Mouse (Mus musculus): Measurements from ENCODE around the gene Ace3.

Gene Ace3

GRCm38 (mm10) chr11:105967741-105968574 lies 26.5 kb upstream of the Ace3 start, which contains the start of gene Ace:
Gene Ace, plus strand, starts transcription at chr11:105967945.
- CTCF ChIA-PET, result interaction anchor here in 3 of 4 experiments (0.6 to 1.3 kb wide), 10 partner anchors 8 to 345 kb away, joined by 3 to 6 read pairs (median 4); no protein-coding TSS in a partner anchor
- POLR2A ChIA-PET, result interaction anchor here in 3 of 4 experiments (0.6 to 3.2 kb wide), 17 partner anchors 9 to 879 kb away, joined by 3 to 17 read pairs (median 5); partner anchors contain the start of genes Dcaf7 (in 2 of the 3), Cyb561 (in 1 of the 3) and Map3k3 (in 1 of the 3)

DNA sequence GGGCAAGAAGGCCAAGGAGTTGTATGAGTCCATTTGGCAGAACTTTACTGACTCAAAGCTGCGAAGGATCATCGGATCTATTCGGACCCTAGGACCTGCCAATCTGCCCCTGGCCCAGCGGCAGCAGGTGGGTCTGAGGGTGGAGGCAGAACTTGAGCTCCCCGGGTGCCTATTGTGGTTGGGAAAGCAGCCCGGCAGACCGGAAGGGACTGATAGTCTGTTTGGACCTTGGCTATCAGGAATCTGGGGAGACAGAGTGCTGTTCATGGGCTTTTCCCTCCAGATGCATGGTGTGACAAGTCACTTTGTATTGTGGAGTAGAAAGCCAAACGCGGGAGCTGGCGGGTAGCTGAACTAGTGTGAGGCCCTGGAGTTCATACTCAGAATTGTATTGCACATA lies 25.5 kb upstream of the Ace3 start:
- POLR2A ChIA-PET, result interaction anchor here (0.6 to 3.2 kb wide), 18 partner anchors 9 to 616 kb away, joined by 3 to 17 read pairs (median 4); partner anchors contain the start of genes Dcaf7 (in 2 of the 4) and Map3k3 (in 1 of the 4)
- CTCF ChIA-PET, result interaction anchor here (0.6 to 1.7 kb wide), 15 partner anchors 9 to 295 kb away, joined by 3 to 6 read pairs (median 4); no protein-coding TSS in a partner anchor

DNA sequence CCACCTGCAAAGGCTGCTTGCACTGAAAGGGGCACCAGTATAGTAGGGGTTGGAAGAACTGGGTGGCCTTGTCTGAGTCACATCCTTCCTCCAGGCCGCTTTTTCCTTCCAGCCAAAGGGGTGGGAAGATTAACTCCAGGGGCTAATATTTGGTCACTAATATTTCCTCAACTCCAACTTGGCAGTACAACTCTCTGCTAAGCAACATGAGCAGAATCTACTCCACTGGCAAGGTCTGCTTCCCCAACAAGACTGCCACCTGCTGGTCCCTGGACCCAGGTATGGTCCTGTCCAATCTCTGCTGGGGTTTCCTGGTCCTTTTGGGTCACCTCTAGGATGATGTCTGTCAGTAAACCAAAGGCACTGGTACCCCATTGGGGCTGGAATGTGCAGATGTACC lies 25.0 kb upstream of the Ace3 start:
- CTCF ChIA-PET, result interaction anchor here in 3 of 4 experiments (0.6 to 1.7 kb wide), 6 partner anchors 13 to 173 kb away, joined by 3 to 6 read pairs (median 4); no protein-coding TSS in a partner anchor
- POLR2A ChIA-PET, result interaction anchor here in 3 of 4 experiments (0.6 to 3.2 kb wide), 10 partner anchors 10 to 615 kb away, joined by 3 to 17 read pairs (median 5); partner anchors contain the start of gene Map3k3 (in 1 of the 3)

DNA sequence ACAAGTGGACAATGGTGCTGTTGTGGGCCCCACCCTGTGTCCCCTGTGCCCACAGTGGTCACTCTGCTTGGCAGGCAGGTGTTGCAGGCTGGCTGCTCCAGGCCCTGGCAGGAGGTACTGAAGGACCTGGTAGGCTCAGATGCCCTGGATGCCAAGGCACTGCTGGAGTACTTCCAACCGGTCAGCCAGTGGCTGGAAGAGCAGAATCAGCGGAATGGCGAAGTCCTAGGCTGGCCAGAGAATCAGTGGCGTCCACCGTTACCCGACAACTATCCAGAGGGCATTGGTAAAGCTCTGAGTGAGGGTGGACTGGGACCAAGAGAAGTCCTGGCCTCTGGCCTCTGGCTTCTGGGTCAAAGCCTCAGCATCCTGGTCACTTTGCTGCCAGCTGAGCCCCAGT lies 19.9 kb upstream of the Ace3 start:
- CTCF ChIA-PET, result interaction anchor here in 3 of 4 experiments (0.6 to 1.2 kb wide), 3 partner anchors 28 to 52 kb away, joined by 4 to 7 read pairs (median 5); no protein-coding TSS in a partner anchor
- POLR2A ChIA-PET, result interaction anchor here in 2 of 4 experiments (0.6 to 1.2 kb wide), 2 partner anchors 15 to 109 kb away, joined by 3 to 4 read pairs; no protein-coding TSS in a partner anchor

GRCm38 (mm10) chr11:105975050-105975449 lies 19.4 kb upstream of the Ace3 start:
- POLR2A ChIA-PET, result interaction anchor here in 1 of 4 experiments (1.2 kb wide), 1 partner anchor 109 kb away, joined by 3 read pairs; no protein-coding TSS in a partner anchor
- CTCF ChIA-PET, result no interaction called here

- ChIA-PET POLR2A (no interaction called here), CTCF (no interaction called here)
These were observed 18.8 kb upstream of the Ace3 start for GRCm38 (mm10) chr11:105975636-105976035.

DNA sequence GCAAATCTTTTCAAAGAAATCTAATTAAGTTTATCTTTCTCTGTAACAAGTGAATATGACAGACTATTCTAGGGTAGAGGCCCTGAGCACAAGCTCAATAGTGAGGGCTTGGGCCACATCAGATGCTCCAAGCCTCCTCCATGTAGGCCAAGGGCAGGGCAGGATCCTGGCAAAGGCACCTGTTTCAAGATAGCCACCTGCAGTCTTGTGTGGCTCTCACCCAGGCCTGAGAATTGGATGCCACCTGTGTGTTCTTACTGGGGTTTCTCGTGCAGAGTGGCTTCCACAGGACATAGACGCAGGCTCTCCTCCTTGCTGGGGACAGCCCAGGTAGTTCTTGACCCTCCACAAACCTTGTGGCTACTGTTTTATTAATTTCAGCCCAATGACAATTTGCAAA lies 16.2 kb upstream of the Ace3 start:
- CTCF ChIA-PET, result interaction anchor here in 1 of 4 experiments (0.6 kb wide), 1 partner anchor 13 kb away, joined by 4 read pairs; no protein-coding TSS in a partner anchor
- POLR2A ChIA-PET, result interaction anchor here in 3 of 4 experiments (0.6 to 1.9 kb wide), 5 partner anchors 10 to 216 kb away, joined by 3 to 5 read pairs (median 3); partner anchors contain the start of gene Cyb561 (in 2 of the 3)

GRCm38 (mm10) chr11:105978634-105979033 lies 15.8 kb upstream of the Ace3 start:
- POLR2A ChIA-PET, result interaction anchor here (0.6 to 1.9 kb wide), 8 partner anchors 9 to 613 kb away, joined by 3 to 5 read pairs (median 3); partner anchors contain the start of gene Cyb561 (in 1 of the 4)
- CTCF ChIA-PET, result interaction anchor here in 1 of 4 experiments (0.6 kb wide), 1 partner anchor 14 kb away, joined by 4 read pairs; no protein-coding TSS in a partner anchor

DNA sequence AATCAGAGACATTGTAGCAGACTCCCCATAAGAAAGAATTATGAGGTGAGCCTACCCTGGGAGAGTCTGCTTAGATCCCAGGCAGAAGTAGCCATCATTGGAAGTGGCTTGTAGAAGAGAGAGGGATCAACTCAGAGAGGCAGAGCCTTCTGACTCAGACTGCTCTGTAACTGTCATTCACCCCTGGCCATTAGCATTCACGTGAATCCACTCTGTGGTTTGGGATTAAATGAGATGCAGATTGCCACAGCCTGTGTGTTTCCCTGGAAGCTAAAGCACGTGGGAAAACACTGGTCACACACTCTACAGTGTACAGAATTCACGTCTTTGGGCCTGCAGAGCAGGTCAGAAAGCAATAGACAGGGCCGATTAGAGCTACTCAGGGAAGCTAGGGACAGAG lies 10.0 kb upstream of the Ace3 start:
- ChIA-PET CTCF (interaction anchor here in 1 of 4 experiments (0.5 kb wide), 1 partner anchor 758 kb away, joined by 3 read pairs; no protein-coding TSS in a partner anchor), POLR2A (interaction anchor here in 3 of 4 experiments (0.7 to 1.3 kb wide), 5 partner anchors 16 to 96 kb away, joined by 3 to 4 read pairs (median 3); no protein-coding TSS in a partner anchor)

- ChIA-PET POLR2A (interaction anchor here in 3 of 4 experiments (0.6 to 1.8 kb wide), 7 partner anchors 9 to 513 kb away, joined by 3 to 5 read pairs (median 3); partner anchors contain the start of genes Cyb561 (in 1 of the 3) and Dcaf7 (in 1 of the 3)), CTCF (interaction anchor here (0.7 to 1.3 kb wide), 4 partner anchors 19 to 61 kb away, joined by 3 to 4 read pairs (median 3); no protein-coding TSS in a partner anchor)
These were observed 7.0 kb upstream of the Ace3 start for GRCm38 (mm10) chr11:105987446-105987845.

DNA sequence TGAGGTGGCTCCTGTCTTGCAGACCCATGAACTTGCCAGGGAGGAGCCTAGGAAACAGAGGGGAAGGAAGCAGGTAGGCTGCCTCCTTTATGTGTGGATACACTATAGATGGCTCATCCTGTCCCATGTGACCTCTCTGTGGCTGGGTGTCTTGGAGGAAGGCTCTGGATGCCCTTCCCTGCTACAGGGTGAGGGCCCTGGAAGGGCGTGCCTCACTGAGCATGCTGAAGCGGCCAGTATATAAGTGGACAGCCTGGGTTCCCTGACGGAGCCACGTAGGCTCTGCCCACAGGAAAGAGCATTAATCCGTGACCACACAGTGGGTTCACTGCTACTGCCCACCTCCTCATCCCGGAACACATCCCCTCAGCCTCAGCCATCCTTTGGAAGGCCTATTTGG lies 5.0 kb upstream of the Ace3 start:
- POLR2A ChIA-PET, result interaction anchor here in 2 of 4 experiments (0.6 to 1.8 kb wide), 5 partner anchors 10 to 96 kb away, joined by 3 to 5 read pairs (median 4); partner anchors contain the start of gene Map3k3 (in 1 of the 2)
- CTCF ChIA-PET, result interaction anchor here in 1 of 4 experiments (0.5 kb wide), 1 partner anchor 1215 kb away, joined by 3 read pairs; no protein-coding TSS in a partner anchor

DNA sequence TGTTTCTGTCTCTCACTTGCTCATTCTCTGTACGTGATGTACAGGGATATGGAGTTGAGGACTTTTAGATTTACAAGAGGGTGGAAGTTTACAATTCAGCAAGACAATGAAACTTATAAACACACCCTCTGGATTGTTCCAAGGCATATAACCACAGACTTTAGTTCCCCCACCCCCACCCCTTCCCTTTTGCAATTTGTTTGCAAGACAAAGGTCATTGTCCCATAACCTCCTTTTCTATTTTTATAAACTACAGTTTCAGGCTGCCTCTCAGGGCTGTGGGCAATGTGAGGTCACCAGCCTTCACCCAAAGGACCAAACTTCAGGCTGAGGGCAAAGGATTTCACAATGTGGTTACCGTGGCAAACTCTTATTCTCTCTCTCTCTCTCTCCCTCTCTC lies 4.2 kb upstream of the Ace3 start:
- ChIA-PET POLR2A (no interaction called here), CTCF (no interaction called here)

DNA sequence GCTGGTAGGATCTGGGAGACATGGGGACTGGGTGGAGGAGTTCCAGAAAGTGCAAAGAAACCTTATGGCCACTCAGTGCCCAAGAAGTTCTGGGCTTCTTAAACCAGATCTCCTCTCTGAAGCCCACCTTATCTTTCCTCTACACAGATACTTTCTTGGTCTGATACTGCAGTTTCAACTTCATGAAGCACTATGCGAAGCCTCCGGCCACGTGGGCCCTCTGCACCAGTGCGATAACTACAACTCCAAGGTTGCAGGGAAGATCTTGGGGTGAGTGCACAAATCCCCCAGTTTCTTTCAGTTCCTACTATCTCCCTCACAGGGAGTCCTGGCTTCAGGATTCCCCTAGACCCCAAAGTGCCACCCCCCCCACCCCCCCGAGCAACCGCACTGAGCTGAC lies 5.6 kb downstream of the Ace3 start:
- ChIA-PET CTCF (interaction anchor here in 1 of 4 experiments (0.6 kb wide), 1 partner anchor 389 kb away, joined by 4 read pairs; no protein-coding TSS in a partner anchor), POLR2A (interaction anchor here in 1 of 4 experiments (0.7 kb wide), 1 partner anchor 1120 kb away, joined by 3 read pairs; no protein-coding TSS in a partner anchor)

GRCm38 (mm10) chr11:106001718-106002117 lies 7.2 kb downstream of the Ace3 start:
- ChIA-PET POLR2A (interaction anchor here in 2 of 4 experiments (0.5 to 1.1 kb wide), 3 partner anchors 32 to 76 kb away, joined by 3 to 4 read pairs (median 3); no protein-coding TSS in a partner anchor), CTCF (interaction anchor here in 2 of 4 experiments (0.6 to 1.0 kb wide), 2 partner anchors 25 to 901 kb away, joined by 3 to 4 read pairs; no protein-coding TSS in a partner anchor)

GRCm38 (mm10) chr11:106004576-106004975 lies 10.1 kb downstream of the Ace3 start:
- ChIA-PET CTCF (interaction anchor here in 2 of 4 experiments (0.6 to 1.0 kb wide), 2 partner anchors 77 kb away, joined by 3 read pairs; no protein-coding TSS in a partner anchor), POLR2A (no interaction called here)

GRCm38 (mm10) chr11:106005970-106006369 lies 11.5 kb downstream of the Ace3 start:
- ChIA-PET CTCF (interaction anchor here in 1 of 4 experiments (0.5 kb wide), 1 partner anchor 20 kb away, joined by 4 read pairs; no protein-coding TSS in a partner anchor), POLR2A (interaction anchor here in 1 of 4 experiments (1.1 to 1.3 kb wide), 3 partner anchors 9 to 28 kb away, joined by 3 to 5 read pairs (median 3); no protein-coding TSS in a partner anchor)

DNA sequence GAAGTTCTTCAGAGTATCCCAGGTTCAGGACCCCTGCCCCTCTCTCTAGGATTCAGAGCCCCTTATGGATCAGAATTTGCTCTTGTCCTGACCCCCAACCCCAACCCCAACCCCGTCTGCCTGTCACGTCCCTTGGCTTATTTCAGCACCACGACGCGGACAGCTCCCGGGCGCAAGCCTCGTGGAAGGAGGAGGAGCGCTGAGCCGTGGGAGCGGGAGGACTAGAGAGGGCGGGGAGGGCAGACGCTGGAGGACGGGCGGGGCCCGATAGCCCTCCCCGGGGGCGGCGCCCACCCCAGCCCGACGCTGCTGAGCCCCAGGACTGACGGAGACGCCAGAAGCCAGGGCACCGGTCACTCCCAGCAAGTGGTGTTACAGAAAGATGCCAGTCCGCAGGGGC lies 13.3 kb downstream of the Ace3 start, which contains the start of gene Kcnh6:
Gene Kcnh6 (plus strand): TSS at position 304 of the 400 bp plus-strand sequence.
- CTCF ChIA-PET, result interaction anchor here in 1 of 4 experiments (0.6 kb wide), 1 partner anchor 15 kb away, joined by 4 read pairs; no protein-coding TSS in a partner anchor
- POLR2A ChIA-PET, result interaction anchor here in 2 of 4 experiments (1.0 to 1.3 kb wide), 2 partner anchors 11 kb away, joined by 3 to 4 read pairs; no protein-coding TSS in a partner anchor

DNA sequence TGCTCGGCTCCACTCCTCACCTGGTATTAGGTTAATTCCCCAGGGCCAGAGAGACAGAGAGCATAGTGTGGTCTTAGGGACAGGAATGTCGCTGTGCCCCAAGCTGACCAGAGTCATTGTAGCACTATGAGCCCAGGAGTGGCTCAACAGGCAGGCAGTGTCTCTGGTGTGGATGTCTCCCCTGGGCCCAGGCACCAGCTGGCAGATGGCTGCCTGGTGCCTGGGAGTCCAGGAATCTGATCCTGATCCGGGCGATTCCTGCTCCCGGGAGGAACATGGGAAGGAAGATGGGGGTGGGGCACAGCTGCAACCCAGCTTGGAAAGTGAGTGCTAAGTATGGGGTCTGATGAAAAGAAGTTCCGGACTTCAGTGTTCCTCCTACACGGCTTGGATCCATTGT lies 18.2 kb downstream of the Ace3 start:
- POLR2A ChIA-PET, result interaction anchor here in 2 of 4 experiments (0.8 to 1.4 kb wide), 3 partner anchors 14 to 71 kb away, joined by 3 read pairs; partner anchors contain the start of gene Map3k3 (in 1 of the 2)
- CTCF ChIA-PET, result interaction anchor here in 2 of 4 experiments (0.7 to 2.0 kb wide), 2 partner anchors 13 to 85 kb away, joined by 3 to 4 read pairs; no protein-coding TSS in a partner anchor

All from embryonic stem cell, embryonic (primary cell).